Mouse (Mus musculus): ENCODE results near the gene Dnaja1.

DNA sequence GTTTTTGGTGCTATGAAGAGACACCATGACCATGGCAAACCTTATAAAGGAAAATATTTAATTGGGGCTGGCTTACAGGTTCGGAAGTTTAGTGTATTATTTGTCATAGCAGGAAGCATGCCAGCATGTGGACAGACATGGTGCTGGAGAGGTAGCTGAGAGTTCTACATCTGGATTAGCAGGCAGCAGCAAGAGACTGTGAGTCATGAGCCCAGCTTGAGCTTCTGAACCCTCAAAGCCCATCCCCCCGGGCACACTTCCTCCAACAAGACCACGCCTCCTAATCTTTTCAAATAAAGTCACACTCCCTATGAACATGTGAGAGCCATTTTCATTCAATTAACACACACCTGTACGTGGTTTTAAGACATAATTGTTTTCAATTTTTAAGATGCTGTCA, 54.5 kb downstream of the Dnaja1 start:
- TF ChIP-seq CTCF (IDR thresholded peaks at IDR 0.05; ENCODE audit: low read depth) (no peak), EP300 (IDR thresholded peaks at IDR 0.05; ENCODE audit: low read depth) (no peak)
